Mouse (Mus musculus) induced T-regulatory cell, adult 2 months (primary cell): ENCODE measurements around the gene Usp43.

ENCODE experiments used
- DNase-seq: peaks from one replicate; pipeline ENCODE4 v3.0.0-alpha.2; 2012; ENCODE audit warnings: low read depth

Usp43 gene

GRCm38 (mm10) chr11:67921827-67922754 lies at the start of gene Usp43:
Usp43 (minus strand) TSS chr11:67922153.
- peak; percentile 17 for DNase-seq

- DNase-seq, result no peak
These were observed 45.9 kb upstream of the Usp43 start for GRCm38 (mm10) chr11:67967831-67968230.

GRCm38 (mm10) chr11:67965905-67966878 lies 44.2 kb upstream of the Usp43 start, which contains the start of gene Stx8:
Stx8 (plus strand) TSS chr11:67966193.
- DNase-seq, result peak; percentile 93

- peak; percentile 90 for DNase-seq
These were observed 43.4 kb upstream of the Usp43 start, which contains the start of gene Cfap52 for GRCm38 (mm10) chr11:67965242-67965883. Cfap52 (minus strand) TSS chr11:67965651.

GRCm38 (mm10) chr11:67964110-67964509 lies 42.2 kb upstream of the Usp43 start:
- peak; percentile 71 for DNase-seq

DNA sequence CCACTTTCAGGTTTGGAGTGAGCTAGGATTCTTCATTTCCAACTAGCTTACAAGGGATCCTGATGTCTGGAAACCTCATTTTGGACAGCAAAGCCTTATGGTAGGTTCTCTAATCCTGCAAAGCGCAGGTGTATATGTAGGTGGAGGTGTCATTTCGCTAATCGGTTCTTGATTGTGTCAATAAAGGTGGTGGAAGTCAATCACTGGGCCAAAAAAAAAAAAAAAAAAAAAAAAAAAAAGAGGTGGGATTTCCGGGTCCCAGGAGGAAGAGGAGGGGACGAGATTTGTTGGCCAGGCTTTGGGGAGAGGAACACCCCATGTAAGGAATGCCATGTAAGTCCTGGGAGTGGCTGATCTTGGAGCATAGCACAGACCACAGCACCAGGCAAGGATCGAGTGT lies 32.5 kb upstream of the Usp43 start:
- DNase-seq, result no peak

- DNase-seq, result no peak
These were observed 31.7 kb upstream of the Usp43 start for GRCm38 (mm10) chr11:67953604-67954003.

DNA sequence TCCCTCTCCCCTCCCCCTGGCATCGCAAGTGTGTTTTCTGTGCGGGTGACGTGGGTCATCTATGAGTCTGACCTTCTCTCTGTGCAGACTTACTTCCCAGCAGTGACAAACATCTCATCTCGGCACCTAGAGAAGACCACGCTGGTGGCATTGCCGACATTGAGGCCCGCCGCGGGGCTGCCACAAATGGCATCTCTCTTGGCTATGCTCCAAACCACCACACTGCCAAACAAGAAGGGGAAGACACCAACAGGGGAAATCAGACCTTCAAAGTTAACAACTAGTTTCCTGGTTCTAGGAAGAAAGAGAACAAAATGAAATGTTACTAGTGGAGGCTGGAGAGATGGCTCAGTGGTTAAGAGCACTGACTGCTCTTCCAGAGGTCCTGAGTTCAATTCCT lies 27.5 kb upstream of the Usp43 start:
- DNase-seq, result no peak

GRCm38 (mm10) chr11:67948229-67948628 lies 26.3 kb upstream of the Usp43 start:
- no peak for DNase-seq

GRCm38 (mm10) chr11:67932156-67932555 lies 10.2 kb upstream of the Usp43 start:
- DNase-seq, result no peak

- DNase-seq, result no peak
These were observed 4.5 kb upstream of the Usp43 start for GRCm38 (mm10) chr11:67926348-67927055.

DNA sequence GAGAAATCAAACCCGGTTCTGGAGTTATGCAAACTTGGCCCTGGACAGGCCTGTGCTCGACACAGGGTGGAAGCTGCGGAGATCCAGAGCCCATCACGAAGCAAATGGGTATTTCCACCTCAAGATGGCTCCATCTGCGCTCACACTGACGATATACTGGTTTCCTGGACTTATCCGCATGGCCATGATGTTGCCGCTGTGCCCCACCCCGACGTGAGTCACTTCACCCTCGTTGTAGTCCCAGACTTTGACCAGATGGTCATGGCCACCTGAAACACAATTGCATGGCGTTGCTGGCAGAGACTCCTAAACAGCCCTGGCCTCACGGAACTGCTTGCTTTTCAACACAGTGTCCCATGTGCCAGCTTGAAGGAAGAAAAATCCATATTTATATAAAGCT lies 3.0 kb upstream of the Usp43 start:
- no peak for DNase-seq

- DNase-seq, result peak; percentile 14
These were observed 1.8 kb upstream of the Usp43 start for GRCm38 (mm10) chr11:67923720-67924119.

GRCm38 (mm10) chr11:67922755-67923125 lies 787 bp upstream of the Usp43 start:
- DNase-seq, result peak; percentile 46

GRCm38 (mm10) chr11:67921091-67921826 lies 694 bp downstream of the Usp43 start:
- DNase-seq, result peak; percentile 21

DNA sequence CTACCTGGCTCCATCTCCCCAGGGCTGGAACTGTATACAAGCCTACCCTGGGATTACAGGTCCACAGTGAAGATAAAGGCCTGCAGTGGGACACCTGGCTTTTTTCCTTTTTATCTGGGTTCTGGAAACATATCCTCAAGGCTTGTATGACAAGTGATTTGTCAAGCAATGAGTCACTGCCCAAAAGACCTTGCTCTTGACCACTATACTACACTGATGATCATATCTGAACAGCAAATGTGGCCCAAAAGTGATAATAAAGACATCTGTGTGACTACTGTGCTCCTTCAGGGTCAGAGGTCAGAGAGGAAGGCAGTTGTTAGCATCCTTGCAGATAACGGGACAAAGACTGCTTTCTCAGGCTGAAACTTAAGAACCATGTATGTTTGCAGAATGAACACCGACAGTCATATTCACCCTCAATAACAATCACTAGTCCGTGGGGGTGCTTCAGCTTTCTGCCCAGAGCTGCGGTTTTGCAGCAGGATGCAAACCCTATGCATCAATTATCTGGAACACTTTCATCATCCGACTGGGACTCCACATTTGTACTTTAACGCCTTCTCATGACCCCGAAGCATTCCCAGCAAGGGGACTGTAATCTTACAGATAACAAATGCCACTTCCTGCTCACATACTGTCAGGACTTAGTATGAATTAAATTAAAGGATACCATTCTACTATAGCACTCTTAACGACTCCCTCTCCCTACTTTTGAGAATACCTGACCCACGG lies 1.6 kb downstream of the Usp43 start:
- DNase-seq, result no peak

DNA sequence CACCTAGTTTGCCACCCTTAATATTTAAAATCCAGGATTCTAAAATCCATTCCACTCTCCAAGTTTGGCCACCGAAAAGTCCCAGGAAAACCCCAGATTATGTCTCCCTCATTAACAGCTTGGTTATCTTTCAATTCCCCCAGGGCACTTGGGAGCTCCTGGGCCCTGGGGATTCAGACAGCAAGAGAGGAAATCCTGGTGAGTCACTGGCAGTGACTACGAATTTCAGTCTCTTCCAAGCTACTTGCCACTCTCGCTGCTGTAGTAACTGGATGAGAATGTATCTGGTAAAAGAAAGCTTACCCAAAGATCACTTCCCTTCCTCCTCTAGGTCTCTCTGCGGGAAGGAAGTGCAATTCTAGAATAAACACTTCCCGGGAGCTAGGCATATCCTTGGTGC lies 2.4 kb downstream of the Usp43 start:
- DNase-seq, result no peak

GRCm38 (mm10) chr11:67917126-67917525 lies 4.8 kb downstream of the Usp43 start:
- no peak for DNase-seq

DNA sequence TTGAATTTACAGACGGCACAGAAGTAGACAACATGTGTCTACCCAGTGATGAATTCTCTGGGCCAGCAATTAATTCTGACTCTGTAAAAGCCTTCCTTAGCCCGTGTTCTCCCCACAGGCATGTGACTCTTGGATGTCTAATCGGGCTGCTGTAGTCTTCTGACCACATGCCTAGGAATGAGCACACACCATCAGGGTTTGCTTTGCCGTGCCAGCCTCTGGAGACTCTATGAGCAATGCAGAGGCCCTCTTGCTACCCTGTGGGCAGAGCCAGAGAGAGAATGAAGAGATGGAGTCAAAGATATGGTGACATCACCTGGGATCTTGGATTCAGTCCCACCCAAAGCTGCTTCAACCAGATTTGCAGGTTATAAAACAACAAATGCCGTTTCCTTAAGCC lies 10.9 kb downstream of the Usp43 start:
- DNase-seq, result no peak

DNA sequence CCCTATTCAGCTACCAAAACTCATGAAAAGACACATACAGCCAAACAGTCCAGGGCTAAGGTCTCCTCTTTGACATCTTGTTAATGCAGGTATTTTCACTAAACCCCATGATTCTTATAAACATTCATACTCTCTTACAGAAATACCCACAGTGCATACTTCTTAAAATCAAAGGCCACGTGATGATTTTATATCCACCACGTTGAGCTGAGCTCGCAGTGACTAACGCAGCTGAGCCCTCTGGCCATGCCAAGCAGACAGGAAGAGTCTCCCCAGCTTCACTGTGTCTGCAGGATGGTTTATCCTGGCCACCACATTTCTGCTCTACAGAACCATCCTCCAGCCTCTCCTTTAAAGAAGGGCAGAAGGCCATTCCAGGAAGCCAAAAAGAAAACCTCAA lies 18.2 kb downstream of the Usp43 start:
- no peak for DNase-seq
